Mouse (Mus musculus) CH12F3 (cell line): ENCODE data around the gene Colq.
"Not testable (repeated sequence)": the region's sequence is repeated elsewhere in the genome, so short reads cannot be mapped to it uniquely, and the experiment has no call there.

Source experiments
- in situ Hi-C: fragments of 300-500 bp; cut with MboI; formaldehyde crosslinking; loops from 2 replicates; pipeline ENCODE4 v1.14.3; 2020; ENCODE audit warnings: low sequenced_read_pairs

Gene Colq

DNA sequence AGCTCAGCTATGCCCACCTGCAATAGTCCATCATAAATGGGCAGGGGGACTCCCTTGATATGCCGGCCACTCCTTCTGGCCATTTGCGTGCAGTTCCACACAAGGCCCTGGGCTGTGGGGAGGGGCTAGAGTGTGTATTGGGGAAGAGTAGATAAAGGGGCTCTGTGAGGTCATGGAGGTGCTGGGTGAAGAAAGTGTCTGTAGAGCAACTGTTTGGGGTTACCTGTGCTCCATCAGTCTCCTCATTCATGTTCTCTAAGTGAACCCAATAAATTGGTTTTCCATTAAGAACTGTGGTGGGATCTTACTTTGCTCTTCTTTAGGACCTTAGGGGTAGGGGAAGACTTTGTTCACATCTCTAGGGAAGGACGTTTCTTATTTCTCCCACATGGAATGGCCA, at the start of gene Colq:
Colq (minus strand) TSS at position 101 of the 400 bp plus-strand sequence.
- in situ Hi-C loops = no loop called here

- in situ Hi-C loops = no loop called here
Measured at GRCm38 (mm10) chr14:31640346-31640889, 49.3 kb upstream of the Colq start, which contains the start of gene Gm49387. Gm49387 (minus strand) TSS chr14:31640878.

GRCm38 (mm10) chr14:31630677-31631076, 39.5 kb upstream of the Colq start:
- in situ Hi-C loops = no loop called here

DNA sequence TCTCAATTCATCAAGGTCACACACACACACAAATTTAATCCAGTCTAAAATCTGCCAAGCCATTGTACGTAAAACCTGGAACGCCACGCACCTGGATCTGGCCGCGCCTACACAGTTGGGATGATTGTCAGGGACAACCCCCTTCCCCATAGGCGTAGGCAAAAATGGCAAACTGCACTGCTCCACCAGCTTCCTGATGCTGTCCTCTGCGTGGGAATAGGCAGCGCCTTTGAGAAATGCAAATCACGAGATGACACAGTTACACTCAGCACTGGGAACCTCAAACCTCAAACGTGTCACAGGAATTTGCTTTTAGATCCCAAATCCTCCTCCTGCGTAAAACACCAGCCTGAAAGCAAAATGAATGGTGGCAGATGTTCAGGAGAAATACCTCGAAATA, 31.6 kb upstream of the Colq start:
- in situ Hi-C loops = no loop called here

- in situ Hi-C loops = no loop called here
Measured at GRCm38 (mm10) chr14:31620591-31621223, 29.6 kb upstream of the Colq start.

- in situ Hi-C loops = no loop called here
Measured at GRCm38 (mm10) chr14:31617997-31618396, 26.9 kb upstream of the Colq start.

- in situ Hi-C loops = no loop called here
Measured at GRCm38 (mm10) chr14:31617204-31617603, 26.1 kb upstream of the Colq start.

DNA sequence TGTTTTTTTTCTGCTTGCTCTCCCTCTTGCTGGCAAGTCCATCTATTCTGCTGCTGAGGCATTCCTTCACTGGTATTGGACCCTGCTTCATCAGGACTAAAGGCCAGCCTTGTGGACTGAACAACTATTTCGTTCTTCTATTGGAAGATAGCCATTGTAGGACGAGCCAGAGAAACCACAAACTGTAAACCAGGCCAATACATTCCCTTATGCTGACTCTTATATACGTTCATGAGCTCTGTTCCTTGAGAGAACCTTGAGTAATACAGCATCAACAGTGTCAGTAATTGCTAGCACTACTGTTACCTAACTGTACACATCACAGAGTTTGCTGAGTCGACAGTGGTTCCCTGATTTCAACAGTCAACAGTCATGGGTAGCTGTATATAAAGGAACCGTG, 22.5 kb upstream of the Colq start:
- in situ Hi-C loops = no loop called here

DNA sequence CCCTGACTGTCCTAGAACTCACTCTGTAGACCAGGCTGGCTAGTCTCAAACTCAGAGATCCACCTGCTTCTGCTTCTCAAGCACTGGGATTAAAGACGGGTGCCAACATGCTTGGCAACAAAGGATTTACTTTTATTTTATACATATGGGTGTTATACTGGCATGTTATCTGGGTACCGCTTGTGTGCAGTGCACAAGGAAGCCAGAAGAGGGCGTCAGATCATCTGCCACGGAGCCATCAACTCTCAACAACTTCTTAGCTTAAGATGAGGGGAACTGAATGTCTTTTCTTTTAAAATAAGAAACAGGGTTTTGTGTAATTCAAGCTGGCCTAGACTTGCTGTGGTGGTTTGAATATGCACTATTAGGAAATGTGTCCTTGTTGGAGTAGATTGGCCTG, 20.8 kb upstream of the Colq start:
- in situ Hi-C loops = no loop called here

DNA sequence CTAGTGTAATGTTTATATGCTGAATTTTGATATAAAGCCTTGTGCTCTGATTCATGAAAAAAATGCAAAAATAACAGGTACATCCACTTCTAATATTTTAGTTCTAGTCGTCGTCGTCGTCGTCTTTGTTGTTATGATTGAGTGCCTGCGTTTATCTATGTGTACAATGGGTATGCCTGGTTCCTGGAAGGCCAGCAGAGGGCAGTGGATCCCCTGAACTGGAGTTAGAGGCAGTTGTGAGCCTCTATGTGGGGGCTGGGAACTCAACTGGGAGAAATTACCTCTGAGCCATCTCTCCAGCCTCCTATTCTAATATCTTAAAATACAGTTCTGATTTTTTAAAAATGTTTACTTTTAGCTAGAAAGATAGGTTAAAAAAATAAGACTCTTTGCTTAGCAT, 14.4 kb upstream of the Colq start:
- in situ Hi-C loops = loop anchor here (5.0 kb wide), 1 partner anchor 83 kb away; no protein-coding TSS in a partner anchor

DNA sequence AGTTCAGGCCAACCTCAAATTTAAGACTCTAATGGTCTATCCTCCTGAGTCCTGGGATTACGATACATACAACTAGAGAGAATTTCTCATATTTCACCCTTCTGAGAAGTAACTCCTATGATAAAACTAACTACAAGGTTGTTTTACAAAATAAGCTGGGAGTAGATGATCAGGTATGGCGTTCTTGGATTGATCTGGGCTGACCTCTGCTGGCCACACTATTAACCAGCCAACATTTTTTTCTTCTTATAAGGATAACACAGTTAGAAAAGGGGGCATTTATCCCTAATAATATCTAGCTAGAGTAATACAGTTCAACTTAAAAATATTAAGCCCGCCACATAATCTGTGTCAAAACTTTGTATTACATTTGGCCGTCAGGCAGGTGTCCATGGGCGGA, 13.8 kb upstream of the Colq start:
- in situ Hi-C loops = loop anchor here (5.0 kb wide), 1 partner anchor 83 kb away; no protein-coding TSS in a partner anchor

- in situ Hi-C loops = not testable (repeated sequence)
Measured at GRCm38 (mm10) chr14:31602616-31602979, 11.5 kb upstream of the Colq start.

DNA sequence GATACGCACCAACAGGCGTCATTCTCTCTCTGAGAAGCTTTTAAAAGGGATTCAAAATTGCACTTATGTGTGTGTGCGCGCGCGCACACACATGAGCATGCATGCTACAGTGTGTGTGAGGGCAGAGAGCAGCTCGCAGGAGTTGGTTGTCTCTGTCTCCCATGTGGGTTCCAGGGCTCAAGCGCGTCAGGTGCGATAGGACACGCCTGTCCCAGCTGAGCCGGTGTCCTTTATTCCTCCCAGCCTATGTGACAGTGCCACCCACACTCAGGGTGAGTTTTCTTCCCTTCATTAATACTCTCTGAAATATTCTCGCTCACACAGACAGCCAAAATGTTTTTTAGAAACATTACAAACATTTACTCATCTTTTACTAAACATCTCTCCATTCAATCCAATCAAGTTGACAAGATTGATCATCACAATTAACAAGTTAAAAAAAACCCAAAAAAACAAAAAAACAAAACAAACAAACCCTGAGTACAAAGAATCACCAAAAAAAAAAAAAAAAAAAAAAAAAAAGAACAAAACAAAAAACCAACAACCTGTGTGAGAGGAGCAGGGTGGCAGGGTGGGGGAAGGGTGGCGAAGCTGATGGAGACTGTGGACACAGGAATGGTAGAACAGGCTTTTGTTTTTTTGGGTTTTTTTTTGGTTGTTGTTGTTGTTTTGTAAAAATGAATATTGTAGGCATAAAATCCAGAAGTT, 10.9 kb upstream of the Colq start:
- in situ Hi-C loops = no loop called here

GRCm38 (mm10) chr14:31597446-31597845, 6.3 kb upstream of the Colq start:
- in situ Hi-C loops = no loop called here

- in situ Hi-C loops = no loop called here
Measured at GRCm38 (mm10) chr14:31596408-31596807, 5.3 kb upstream of the Colq start.

GRCm38 (mm10) chr14:31594693-31595092, 3.5 kb upstream of the Colq start:
- in situ Hi-C loops = no loop called here

DNA sequence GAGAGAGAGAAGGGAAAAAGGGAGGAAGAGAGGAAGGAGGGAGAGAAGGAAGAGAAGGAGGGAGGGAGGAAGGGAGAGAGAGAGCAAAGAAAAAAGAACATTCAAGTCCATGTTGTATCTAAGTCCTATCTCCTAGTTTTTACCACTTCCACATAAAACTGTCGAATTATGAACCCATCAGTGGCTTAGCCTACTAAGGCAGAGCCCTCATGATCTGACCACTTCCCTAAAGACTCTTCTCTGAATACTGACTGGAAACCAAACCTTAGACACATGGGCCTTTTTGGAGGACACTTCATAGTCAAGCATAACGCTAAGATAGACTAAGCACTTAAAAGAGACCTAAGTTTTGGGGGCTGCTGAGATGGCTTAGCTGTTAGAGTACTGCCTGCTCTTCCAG, 1.9 kb upstream of the Colq start:
- in situ Hi-C loops = no loop called here

DNA sequence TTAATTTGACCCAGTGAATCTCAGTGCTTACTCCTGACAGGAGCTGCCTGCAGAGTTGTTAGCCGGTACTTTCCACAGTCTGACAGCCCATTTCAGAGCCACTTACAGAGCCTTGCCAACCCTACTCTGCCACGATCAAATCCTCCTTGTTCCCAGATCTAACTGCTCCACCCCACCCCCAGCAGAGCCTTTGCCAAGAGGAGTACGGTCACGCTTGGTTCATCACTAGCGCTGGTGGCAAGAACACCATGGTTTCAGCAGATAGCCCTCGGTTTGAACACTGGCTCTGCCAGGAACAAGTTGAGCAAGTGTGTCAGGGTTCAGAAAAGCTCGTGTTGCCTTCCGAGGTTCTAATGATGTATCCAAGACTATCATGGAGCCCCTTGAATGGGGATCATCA, 4.7 kb downstream of the Colq start:
- in situ Hi-C loops = no loop called here

DNA sequence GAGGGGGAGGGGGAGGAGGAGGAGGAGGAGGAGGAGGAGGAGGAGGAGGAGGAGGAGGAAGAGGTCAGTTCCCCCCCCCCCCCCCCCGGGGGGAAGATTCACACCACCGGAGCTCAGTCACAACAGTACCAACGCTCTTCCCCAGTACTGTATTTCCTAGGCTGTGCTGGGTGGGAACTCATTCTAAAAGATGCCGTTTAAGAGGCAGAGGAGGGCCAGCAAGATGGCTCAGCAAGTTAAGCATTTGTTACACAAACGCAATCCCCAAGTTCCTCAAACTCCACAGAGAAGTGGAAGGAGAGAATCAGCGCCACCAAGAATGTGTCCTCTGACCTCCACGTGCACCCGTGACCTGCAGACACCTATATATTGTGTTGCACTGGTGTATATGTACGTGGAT, 8.1 kb downstream of the Colq start:
- in situ Hi-C loops = no loop called here

DNA sequence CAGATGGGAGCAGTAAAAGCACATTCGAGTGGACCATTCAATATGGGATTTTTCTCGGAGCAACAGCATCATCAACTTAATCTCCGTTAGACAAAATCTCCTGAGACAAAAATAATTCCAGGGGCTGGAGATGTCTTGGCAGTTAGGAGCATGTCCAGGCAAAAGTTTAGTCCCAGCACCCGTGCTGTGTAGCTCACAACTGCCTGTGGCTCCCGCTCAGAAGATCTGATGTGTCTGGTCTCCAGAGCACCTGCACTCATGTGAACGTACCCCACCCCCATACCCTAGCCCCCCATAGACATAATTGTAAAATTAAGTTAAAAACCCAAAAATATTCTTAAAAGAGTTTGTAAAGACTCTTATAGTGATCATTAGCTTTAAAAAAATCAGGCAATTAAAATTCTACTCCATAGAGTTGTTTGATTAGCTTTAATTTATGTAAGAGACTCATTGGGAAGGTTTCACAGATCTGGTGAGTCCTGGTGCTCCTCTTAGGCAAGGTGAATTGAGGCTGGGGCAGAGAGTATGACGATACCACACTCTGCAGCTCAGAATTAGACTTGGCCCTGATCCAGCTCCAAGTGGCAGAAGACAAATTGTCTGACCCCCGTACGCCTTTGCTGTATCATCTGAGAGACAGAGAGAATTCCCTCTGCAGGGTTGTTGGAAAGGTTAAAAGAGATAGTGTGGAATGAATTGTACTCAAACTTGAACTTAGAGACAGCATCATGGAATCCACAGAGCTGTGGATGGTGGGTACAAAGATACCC, 13.0 kb downstream of the Colq start:
- in situ Hi-C loops = no loop called here

DNA sequence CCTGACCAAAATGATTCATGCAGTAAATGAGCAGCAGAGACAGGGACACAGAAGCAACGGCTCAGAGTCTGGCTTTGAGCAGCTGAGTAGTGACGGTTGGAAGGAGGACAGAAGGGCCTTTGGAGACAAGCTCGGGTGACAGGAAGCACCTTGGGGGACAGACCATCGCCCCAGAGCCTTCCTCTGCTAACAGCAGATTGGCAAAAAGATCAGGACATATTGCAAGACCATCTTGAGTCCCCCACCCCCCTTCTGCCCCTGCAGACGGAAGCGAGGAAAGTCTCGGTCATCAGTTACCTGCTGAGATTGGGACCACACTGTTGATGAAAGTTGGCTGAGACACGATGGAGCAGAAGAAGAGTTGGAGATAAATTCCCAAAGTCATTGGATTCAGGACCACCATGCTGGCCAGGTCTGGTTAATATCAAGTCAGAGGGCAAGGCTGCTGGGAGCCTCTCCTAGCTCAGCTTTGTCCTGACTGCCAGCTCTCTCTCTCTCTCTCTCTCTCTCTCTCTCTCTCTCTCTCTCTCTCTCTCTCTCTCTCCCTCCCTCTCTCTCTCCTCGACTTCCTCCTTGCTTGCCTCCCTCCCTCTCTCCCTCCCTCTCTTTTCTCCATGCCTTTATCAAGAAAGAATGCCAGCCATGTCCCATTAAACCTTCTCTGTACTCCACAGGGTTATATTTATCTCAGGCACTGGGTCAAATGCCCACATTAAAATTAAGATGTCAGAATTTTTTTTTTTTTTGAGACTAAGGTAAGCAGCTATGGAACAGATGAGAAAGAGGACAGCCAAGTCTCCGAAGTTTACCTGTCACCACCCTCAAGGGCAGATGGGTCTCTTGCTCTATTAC, 14.1 kb downstream of the Colq start:
- in situ Hi-C loops = no loop called here
